Mouse (Mus musculus): ENCODE results near the gene A930033H14Rik. TPM values are rescaled to one million over a fixed set of nuclear protein-coding genes. Genes with fewer than 3 reads are reported as not detected.

Gene A930033H14Rik
- polyA plus RNA-seq, 1 experiment = not detected

DNA sequence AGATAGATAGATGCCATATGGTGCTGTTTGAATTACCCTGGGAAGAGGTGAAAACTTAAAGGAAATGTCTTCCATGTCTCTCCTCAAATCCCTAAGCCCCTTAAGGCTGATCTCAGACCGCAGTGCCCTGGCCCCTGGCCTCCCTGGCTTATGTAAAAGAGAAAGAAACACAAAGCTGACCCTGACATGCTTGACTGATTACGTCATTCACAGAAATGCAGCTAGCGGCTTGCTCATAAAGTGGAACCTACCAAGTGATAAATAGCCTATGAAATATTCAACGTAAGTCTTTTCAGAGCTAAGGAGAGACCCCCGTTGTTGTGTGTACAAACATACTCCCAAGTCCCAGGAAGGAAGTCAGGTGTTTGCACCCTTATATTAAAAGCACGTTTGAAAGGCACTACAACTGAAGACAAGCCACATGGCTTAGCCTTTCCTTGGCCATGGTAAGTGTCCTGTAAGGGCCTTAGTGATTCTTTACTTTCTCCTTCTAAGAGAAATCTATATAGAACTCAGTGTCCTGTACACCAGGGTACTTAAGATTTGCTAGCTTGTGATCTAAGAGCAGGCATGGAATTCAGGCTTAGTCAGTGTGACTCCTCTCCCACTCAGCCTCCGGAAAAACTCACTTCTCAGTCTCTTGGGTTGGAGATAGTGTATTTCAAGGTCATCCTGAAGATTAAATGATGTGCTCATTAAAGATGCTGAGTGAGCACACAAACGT lies 8.1 kb downstream of the A930033H14Rik start:
- 41% methylated on average over 8 of the region's 8 CpGs for WGBS
- no peak overlapping the region for H3K4me3 ChIP-seq (replicated peaks; ENCODE audit: control insufficient read depth, low read depth, low read length)
- TF ChIP-seq POLR2A (IDR thresholded peaks at IDR 0.05; ENCODE audit: borderline replicate concordance, control insufficient read depth, low read depth, low read length) (no peak), CTCF (IDR thresholded peaks at IDR 0.05; ENCODE audit: control insufficient read depth, insufficient read depth, low read length) (no peak)
- H3K27ac ChIP-seq (ENCODE audit: control insufficient read depth, insufficient read depth, low read depth, low read length, poor library complexity) = no peak overlapping the region
- H3K4me1 ChIP-seq (ENCODE audit: control insufficient read depth, insufficient read depth, low read length) = no peaks in the 10 kb centered on the region

DNA sequence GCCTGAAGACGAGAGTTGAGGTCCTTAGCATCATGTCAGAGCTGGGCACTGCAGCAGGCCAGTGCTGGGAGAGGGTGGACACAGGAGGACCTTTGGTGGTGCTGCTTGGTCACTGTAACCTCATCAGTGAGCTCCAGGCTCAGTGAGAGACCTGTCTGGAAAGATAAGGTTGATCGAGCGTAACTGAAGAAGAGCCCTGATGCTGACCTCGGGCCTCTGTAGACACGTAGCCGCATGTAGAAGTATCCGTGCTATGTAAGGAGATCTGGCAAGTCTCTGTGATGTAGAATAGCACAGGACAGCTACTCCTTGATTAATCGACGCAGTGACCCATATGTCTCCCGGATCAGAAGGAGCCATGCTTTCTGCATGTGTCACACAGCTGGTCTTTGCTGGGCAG lies 19.2 kb downstream of the A930033H14Rik start:
- TF ChIP-seq POLR2A (IDR thresholded peaks at IDR 0.05; ENCODE audit: borderline replicate concordance, control insufficient read depth, low read depth, low read length) = no peak
- TF ChIP-seq CTCF (IDR thresholded peaks at IDR 0.05; ENCODE audit: control insufficient read depth, insufficient read depth, low read length) = no peak
- H3K4me3 ChIP-seq (replicated peaks; ENCODE audit: control insufficient read depth, low read depth, low read length) = no peak overlapping the region
- H3K4me1 ChIP-seq (ENCODE audit: control insufficient read depth, insufficient read depth, low read length) = no peaks in the 10 kb centered on the region
- H3K27ac ChIP-seq (ENCODE audit: control insufficient read depth, insufficient read depth, low read depth, low read length, poor library complexity) = no peak overlapping the region
- WGBS = 83% methylated on average over 10 of the region's 10 CpGs

DNA sequence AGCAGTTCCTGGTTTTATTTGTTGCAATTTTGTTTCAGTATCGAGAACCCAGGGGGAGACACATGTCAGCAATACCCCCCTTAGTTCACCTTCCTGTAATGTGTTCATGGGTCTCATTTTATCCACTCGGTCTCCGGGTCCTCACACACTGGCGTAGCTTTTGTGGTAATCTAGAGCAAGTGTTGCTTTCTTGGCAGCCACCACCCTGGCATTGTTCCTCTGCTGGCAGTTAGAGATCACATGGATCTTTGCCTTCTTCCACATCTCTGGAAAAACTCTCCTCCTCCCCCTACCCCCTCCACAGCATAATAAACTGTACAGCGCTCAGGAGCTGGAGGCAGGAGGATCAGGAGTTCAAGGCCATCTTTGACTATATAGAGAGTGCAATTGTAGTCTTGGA lies 20.6 kb downstream of the A930033H14Rik start:
- no peak overlapping the region for H3K27ac ChIP-seq (ENCODE audit: control insufficient read depth, insufficient read depth, low read depth, low read length, poor library complexity)
- H3K4me3 ChIP-seq (replicated peaks; ENCODE audit: control insufficient read depth, low read depth, low read length) = no peak overlapping the region
- WGBS = 74% methylated on average over 5 of the region's 5 CpGs
- no peak for TF ChIP-seq POLR2A (IDR thresholded peaks at IDR 0.05; ENCODE audit: borderline replicate concordance, control insufficient read depth, low read depth, low read length)
- no peak for TF ChIP-seq CTCF (IDR thresholded peaks at IDR 0.05; ENCODE audit: control insufficient read depth, insufficient read depth, low read length)
- H3K4me1 ChIP-seq (ENCODE audit: control insufficient read depth, insufficient read depth, low read length) = no peaks in the 10 kb centered on the region

DNA sequence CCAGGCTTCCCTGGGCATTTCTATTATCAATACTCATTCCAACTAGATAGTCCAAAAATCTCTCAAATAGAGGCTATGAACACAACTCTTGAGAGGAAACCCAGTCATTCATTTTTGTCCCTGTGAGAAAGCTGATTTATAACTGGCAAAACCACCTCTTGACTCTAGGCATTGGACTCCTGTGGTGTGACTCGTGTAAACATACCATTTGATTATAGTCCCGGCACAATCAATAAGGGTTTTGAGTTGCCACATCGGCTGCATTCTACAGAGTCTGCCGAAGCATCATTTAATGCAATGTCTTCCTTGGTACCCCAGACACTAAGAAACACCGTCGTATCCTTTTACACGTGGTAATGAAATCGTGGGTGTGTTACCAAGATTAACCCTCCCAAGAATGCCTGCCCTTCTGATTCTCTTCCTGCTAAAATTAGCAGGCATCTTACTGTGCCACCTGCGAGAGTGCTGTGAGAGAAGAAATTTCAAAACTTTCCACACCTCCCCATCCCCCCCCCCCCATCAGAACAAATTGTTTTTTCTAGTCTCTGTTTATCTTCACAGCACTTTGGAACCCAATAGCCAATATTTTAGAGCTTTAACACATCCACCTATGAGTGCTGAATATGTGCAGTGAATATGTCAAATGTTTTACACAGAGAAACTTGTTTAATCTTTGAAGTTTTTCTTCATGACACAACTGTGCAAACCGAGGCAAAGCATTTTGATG lies 22.3 kb downstream of the A930033H14Rik start:
- Histone ChIP-seq H3K4me3 (replicated peaks; ENCODE audit: control insufficient read depth, low read depth, low read length) (no peak overlapping the region), H3K4me1 (ENCODE audit: control insufficient read depth, insufficient read depth, low read length) (no peaks in the 10 kb centered on the region), H3K27ac (ENCODE audit: control insufficient read depth, insufficient read depth, low read depth, low read length, poor library complexity) (no peak overlapping the region)
- whole genome bisulfite sequencing = 70% methylated on average over 10 of the region's 10 CpGs
- no peak for TF ChIP-seq CTCF (IDR thresholded peaks at IDR 0.05; ENCODE audit: control insufficient read depth, insufficient read depth, low read length)
- no peak for TF ChIP-seq POLR2A (IDR thresholded peaks at IDR 0.05; ENCODE audit: borderline replicate concordance, control insufficient read depth, low read depth, low read length)

DNA sequence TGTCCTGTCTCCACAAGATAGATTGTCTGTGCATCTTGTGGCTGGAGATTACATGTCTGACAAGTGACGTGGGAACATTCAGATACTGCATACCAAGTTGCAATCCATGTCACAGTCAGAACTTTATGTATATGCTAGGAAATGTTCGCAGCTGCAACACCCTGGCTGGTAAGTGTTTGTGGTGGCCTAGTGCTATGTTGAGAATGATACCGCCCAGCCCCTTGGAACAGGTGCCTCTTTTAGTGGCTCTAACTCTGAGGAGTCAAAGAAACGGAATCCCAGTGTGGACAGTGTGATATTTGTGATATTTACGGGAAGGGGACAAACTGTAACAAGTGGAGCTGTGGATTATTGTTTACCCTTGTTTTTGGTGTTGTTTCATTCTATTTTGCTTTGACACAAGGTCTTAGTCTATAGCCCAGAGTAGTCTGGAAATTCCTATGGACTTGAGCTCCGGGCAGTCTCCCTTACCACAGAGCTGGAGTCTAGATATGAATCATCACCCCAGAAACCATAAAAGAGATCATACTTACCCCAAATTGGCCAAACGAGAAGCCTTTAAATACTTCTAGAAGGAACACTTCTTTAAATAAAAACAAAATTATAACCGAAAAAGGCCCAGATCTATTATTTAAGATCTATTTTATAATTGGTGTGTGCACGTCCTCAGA lies 25.0 kb downstream of the A930033H14Rik start:
- no peak overlapping the region for H3K4me3 ChIP-seq (replicated peaks; ENCODE audit: control insufficient read depth, low read depth, low read length)
- no peak for TF ChIP-seq CTCF (IDR thresholded peaks at IDR 0.05; ENCODE audit: control insufficient read depth, insufficient read depth, low read length)
- TF ChIP-seq POLR2A (IDR thresholded peaks at IDR 0.05; ENCODE audit: borderline replicate concordance, control insufficient read depth, low read depth, low read length) = no peak
- no peak overlapping the region for H3K27ac ChIP-seq (ENCODE audit: control insufficient read depth, insufficient read depth, low read depth, low read length, poor library complexity)
- WGBS = 75% methylated on average over 9 of the region's 9 CpGs
- no peaks in the 10 kb centered on the region; the same call in 1 of the 2 replicates for H3K4me1 ChIP-seq (ENCODE audit: control insufficient read depth, insufficient read depth, low read length)

DNA sequence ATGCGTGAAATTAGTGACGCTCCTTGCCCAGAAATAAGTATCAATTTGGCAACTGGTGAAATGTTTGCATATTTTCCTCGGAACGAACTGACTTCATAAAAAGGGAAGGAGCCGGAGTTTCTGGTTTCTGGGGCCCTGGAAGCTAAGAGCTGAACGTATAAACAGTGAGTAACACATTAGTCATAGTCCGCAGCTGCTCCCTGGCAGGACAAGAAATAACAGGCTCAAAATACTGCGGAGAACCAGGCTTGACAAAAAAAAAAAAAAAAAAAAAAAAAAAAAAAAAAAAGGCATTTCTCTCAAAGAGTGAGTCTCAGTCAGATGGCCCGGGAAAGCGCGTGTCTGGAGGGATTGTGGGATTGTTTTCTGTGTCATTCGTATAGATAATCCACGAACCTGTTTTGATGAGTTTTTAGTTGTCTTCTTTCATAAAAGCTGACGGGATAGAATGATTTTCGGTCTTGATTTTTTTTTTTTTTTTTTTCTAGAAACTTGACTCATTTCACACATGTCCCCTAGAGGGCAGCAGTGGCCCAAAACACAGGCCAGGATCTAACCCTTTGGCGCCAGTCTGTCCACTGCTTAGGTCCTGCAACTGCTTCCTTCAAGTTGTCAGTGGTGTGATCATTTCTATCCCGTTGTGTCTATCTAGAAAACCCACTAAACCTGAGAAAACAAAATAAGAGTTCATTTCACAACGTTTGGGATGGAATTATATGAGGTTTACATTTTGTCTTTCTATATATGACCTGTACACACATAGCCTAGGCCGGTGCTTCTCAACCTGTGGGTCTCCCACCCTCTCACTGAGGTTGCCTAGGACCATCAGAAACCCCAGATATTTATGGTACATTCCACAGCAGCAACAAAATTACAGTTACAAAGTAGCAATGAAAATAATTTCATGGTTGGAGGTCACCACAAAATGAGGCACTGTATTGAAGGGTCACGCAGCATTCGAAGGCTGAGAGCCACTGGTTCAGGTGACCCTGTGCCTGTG lies 26.7 kb downstream of the A930033H14Rik start:
- no peaks in the 10 kb centered on the region; the same call in 1 of the 2 replicates for H3K4me1 ChIP-seq (ENCODE audit: control insufficient read depth, insufficient read depth, low read length)
- H3K4me3 ChIP-seq (replicated peaks; ENCODE audit: control insufficient read depth, low read depth, low read length) = no peak overlapping the region
- H3K27ac ChIP-seq (ENCODE audit: control insufficient read depth, insufficient read depth, low read depth, low read length, poor library complexity) = no peak overlapping the region
- TF ChIP-seq CTCF (IDR thresholded peaks at IDR 0.05; ENCODE audit: control insufficient read depth, insufficient read depth, low read length) (peak; percentile 65), POLR2A (IDR thresholded peaks at IDR 0.05; ENCODE audit: borderline replicate concordance, control insufficient read depth, low read depth, low read length) (no peak)
- 14% methylated on average over 21 of the region's 21 CpGs for WGBS

DNA sequence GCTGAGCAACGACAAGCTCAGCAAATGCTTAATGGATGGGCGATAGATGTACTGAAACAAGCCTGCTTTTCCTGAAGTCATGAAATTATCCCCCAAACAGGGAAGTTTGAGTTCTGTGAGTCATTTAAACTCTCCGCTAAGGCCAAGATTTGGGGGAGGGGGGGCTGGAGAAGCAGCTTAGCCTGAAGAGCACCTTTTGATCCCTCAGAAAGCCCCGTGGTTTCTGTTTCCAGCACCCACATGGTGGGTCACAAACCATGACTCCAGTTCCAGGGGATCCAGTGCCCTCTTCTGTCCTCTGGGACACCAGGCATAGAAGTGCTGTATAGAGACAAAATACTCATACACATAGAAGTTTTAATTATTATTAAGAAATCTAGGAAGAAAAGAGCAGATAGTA lies 27.5 kb downstream of the A930033H14Rik start:
- H3K4me1 ChIP-seq (ENCODE audit: control insufficient read depth, insufficient read depth, low read length) = no peaks in the 10 kb centered on the region; the same call in 1 of the 2 replicates
- 66% methylated on average over 4 of the region's 4 CpGs for WGBS

More for the DNA sequence above, 27.5 kb downstream of the A930033H14Rik start:
- Histone ChIP-seq H3K4me3 (replicated peaks; ENCODE audit: control insufficient read depth, low read depth, low read length) (no peak overlapping the region), H3K27ac (ENCODE audit: control insufficient read depth, insufficient read depth, low read depth, low read length, poor library complexity) (no peak overlapping the region)
- TF ChIP-seq POLR2A (IDR thresholded peaks at IDR 0.05; ENCODE audit: borderline replicate concordance, control insufficient read depth, low read depth, low read length) (no peak), CTCF (IDR thresholded peaks at IDR 0.05; ENCODE audit: control insufficient read depth, insufficient read depth, low read length) (no peak)
